Mouse (Mus musculus) erythroblast, embryonic 14.5 days (primary cell): ENCODE data around the gene 1700123O20Rik.

Experiments used
- GATA1 ChIP-seq: IDR thresholded peaks from 2 replicates; pipeline ENCODE4 v1.6.1; 2012; ENCODE audit warnings: low read length, inconsistent platforms, mixed read lengths
- TAL1 ChIP-seq: IDR thresholded peaks from 3 replicates; pipeline ENCODE4 v1.6.1; 2012; ENCODE audit warnings: low read length, inconsistent platforms, mixed read lengths

DNA sequence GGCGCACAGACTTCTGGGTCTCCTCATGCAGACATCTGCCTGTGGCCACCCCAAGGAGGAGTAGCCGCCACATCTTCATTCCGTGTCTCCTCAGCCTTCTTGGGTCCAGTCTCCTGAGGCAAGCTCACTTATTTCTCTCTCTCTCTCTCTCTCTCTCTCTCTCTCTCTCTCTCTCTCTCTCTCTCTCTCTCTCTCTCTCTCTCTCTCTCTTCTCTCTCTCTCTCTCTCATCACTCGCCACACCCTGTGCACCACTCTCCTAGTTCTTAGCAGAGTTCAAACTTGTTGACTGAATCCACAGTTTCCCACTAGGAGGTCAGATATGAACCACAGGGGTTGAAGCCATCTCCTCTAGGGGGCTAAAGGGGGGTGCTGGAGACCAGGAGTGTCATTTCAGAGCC, 12.7 kb downstream of the 1700123O20Rik start, which contains the start of gene Gm29776:
- TF ChIP-seq TAL1 (no peak), GATA1 (no peak)
